Mouse (Mus musculus) brain, adult 2 months (tissue): ENCODE data around the gene Cacnb1.

Experiments
- DNase-seq: peaks from one replicate; pipeline ENCODE4 v3.0.0; 2011; ENCODE audit warnings: low read depth, low spot score

Cacnb1 gene

GRCm38 (mm10) chr11:97986738-97987465 is 35.9 kb downstream of the Cacnb1 start:
- DNase-seq: no peak

GRCm38 (mm10) chr11:97985727-97986677 is 36.8 kb downstream of the Cacnb1 start, which contains the start of gene Plxdc1:
Plxdc1 (minus strand) TSS chr11:97986444.
- peak; percentile 51 for DNase-seq

GRCm38 (mm10) chr11:97983983-97984382 is 38.9 kb downstream of the Cacnb1 start:
- no peak for DNase-seq

DNA sequence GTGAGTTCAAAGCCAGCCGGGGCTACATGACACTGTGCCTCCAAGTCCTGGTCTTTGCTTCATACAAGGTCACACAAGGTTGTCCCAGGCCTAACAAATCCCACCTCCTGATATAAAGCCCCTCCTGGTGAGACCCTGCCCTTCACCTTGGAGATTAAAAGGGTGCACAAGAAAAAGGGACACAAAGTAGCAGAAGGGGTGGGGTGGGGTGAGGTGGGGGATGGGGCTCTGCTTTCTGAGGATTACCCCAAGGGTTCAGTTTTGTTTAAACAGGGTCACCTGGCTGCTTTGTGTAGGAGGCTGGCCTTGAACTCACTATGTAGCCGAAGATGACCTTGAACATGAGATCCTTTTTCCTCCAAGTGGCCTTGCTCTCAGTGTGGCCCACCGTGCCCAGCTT is 39.3 kb downstream of the Cacnb1 start:
- DNase-seq: no peak

DNA sequence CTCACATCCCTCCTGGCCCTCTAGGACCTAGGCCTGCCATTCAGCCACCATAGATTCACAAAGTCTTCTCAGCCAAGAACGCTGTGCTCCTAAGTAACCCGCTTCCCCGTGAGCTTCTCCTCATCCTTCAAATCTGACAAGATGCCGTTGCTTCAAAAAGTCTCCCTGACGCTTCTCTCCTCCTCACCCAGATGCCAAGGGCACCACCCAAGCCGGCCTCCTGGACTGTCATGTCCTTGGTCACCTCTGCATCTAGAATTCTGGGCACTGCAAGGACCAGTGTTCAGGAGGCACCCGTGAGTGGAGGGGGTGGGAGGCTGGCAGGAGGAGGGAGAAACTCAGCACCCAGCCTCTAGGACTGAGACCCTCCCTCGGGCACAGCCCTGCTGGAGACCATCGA is 40.1 kb downstream of the Cacnb1 start:
- DNase-seq: no peak

GRCm38 (mm10) chr11:97980531-97980966 is 42.3 kb downstream of the Cacnb1 start:
- DNase-seq: no peak

- DNase-seq: no peak
These were observed 42.9 kb downstream of the Cacnb1 start for GRCm38 (mm10) chr11:97979824-97980495.

- DNase-seq: no peak
These were observed 44.4 kb downstream of the Cacnb1 start for GRCm38 (mm10) chr11:97978392-97978791.

DNA sequence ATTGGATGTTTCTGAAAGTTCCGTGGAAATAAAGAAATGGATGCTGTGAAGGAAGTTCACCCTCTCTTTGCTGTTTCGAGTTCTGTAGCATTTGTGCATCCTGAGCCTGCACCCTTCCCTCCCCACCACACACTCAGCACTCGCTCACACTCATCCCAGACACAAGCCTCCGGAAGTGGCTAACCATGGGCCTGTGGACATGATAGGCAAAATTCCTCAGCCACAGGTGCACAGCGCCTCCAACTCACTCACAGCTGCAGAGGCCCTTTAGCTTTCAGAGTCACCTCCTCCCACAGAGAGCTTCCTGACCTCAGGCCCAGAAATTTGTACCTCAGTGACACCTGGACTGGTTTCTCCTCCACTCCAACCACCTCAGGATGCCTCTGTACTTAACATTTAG is 45.0 kb downstream of the Cacnb1 start:
- no peak for DNase-seq

- DNase-seq: no peak
These were observed 48.1 kb downstream of the Cacnb1 start for GRCm38 (mm10) chr11:97974746-97975145.

DNA sequence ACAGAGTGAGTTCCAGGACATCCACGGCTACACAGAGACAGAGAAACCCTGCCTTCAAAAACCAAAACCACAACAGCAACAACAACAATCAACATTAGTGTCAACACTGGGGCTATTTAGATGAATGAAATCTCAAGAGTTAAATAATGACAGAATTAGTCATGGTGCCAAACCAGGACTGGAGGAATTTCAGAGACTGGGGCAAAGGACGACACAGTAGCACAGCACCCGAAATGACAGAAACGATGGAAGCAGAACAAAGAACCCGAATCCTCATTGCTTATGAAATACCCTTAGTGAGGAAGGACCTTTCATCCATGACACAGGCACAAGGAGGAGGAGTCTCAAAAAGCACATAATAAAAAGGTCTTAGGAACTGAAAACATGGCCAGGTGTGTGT is 48.7 kb downstream of the Cacnb1 start:
- no peak for DNase-seq

- no peak for DNase-seq
These were observed 50.4 kb downstream of the Cacnb1 start for GRCm38 (mm10) chr11:97972434-97972833.

GRCm38 (mm10) chr11:97971232-97971631 is 51.6 kb downstream of the Cacnb1 start:
- peak; percentile 96 for DNase-seq

DNA sequence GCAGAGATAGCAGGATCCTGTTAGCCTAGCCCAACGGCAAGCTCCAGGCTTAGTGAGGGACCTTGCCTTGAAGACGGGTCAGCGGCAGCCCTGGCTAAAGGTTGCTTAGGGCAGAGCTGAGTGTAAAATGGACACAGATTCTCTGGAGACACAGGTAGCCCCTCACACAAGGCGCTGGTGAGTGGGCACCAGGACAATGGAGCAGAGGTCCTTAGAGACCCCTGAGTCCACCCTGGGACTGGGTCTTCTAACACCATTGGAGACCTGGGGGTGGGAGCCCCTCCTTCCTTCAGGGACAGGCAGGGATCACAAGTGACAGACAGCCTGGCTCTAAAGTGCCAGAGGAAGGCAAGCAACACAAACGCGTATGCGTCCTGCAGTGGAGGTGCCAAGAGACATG is 52.1 kb downstream of the Cacnb1 start:
- no peak for DNase-seq

- no peak for DNase-seq
These were observed 54.4 kb downstream of the Cacnb1 start for GRCm38 (mm10) chr11:97968385-97968784.

GRCm38 (mm10) chr11:97967114-97967513 is 55.7 kb downstream of the Cacnb1 start:
- DNase-seq: peak; percentile 55

- peak; percentile 42 for DNase-seq
These were observed 61.9 kb downstream of the Cacnb1 start for GRCm38 (mm10) chr11:97960907-97961306.

- peak; percentile 63 for DNase-seq
These were observed 63.5 kb downstream of the Cacnb1 start for GRCm38 (mm10) chr11:97959300-97959680.

DNA sequence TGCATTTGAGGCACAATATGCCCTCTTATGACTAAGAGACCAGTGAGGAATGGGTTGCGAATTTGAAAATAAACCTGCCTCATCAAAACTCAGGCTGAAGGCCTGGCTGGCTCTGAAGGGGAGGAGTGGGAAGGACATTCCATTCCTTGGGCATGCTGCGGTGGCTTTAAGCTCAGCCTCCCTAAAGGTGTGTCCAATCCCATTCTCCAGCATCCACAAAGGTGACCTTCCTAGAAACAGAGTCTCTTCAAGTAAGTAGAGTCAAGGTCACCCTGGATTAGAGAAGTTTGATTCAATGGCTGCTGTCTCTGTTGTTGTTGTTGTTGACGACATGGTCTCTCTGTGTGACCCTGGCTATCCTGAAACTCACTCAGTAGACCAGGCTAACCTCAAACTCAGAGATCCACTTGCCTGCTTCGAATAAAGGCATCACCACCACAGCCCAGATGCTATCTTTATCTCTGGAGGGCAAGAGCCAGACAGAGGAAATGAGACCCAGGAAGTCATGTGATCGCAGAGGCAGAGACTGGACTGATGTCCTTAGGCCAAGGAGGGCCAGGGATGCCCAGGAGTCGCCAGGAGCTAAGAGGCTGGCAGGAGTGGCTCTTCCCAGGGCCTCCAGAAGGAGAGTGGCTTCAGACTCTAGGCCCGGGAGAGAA is 64.1 kb downstream of the Cacnb1 start:
- DNase-seq: peak; percentile 26

DNA sequence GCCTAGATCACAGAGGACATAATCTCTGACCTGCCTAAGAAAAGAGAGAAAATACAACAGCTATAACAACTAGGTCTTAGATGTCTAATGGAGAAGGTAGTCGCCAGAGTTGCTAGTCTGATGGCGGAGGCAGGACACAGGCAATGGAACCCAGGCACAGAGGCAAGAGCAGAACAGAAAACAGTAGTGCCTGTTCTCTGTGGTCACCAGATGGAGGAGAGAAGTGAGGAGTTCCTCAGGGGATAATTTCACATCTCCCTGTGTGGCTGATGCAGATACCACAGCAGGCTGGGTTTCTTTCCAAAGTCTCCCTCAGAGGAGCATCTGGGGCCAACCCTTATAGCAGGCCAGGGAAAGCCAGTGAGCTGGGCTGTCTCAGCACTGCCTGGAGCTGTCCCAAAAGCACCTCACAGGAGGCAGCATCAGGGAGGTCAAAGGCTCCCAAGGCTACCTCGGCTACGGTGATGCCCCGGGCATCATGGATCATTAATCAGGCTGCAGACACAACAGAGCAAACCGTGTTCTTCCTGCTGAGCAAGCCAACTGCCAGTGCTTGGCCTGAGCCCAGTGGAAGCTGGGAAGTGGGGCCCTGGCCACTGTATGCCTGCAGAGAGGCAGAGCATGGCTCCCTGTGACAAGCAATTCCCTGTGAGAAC is 65.8 kb downstream of the Cacnb1 start:
- DNase-seq: peak; percentile 85

- peak; percentile 19 for DNase-seq
These were observed 66.9 kb downstream of the Cacnb1 start for GRCm38 (mm10) chr11:97955915-97956314.
